Mouse (Mus musculus) limb, embryonic 11.5 days (tissue): Measurements from ENCODE around the gene Cradd. TPM values are rescaled to one million over a fixed set of nuclear protein-coding genes. Genes with fewer than 3 reads are reported as not detected.
A peak's percentile ranks its signal among the peaks of the same experiment; 100 is the strongest.

ENCODE experiments used
- ATAC-seq: fragments of 200-750 bp; cut with Nextera tagmentation; 2 replicates; pipeline ENCODE4 v1.8.0; 2017; ENCODE audit warnings: low read depth; ENCODE audit not compliant: insufficient number of reproducible peaks, low FRiP score, low TSS enrichment
- DNase-seq: peaks from one replicate; pipeline ENCODE4 v3.0.0-alpha.2; 2015; ENCODE audit warnings: low spot score
- H3K27ac ChIP-seq: fragments of 300-500 bp; sonication (generic); replicated peaks from 2 replicates; pipeline ENCODE4 v1.5.1; 2014; ENCODE audit warnings: low read depth, mild to moderate bottlenecking, low read length
- H3K27me3 ChIP-seq: fragments of 300-500 bp; sonication (generic); 2 replicates; pipeline ENCODE4 v1.6.1; 2014; ENCODE audit warnings: mild to moderate bottlenecking, low read length, mixed read lengths; ENCODE audit not compliant: control insufficient read depth, insufficient read depth
- H3K36me3 ChIP-seq: fragments of 300-500 bp; sonication (generic); 2 replicates; pipeline ENCODE4 v1.6.1; 2014; ENCODE audit warnings: mild to moderate bottlenecking, low read length, moderate library complexity, mixed read lengths; ENCODE audit not compliant: control insufficient read depth, insufficient read depth
- H3K4me1 ChIP-seq: fragments of 300-500 bp; sonication (generic); 2 replicates; pipeline ENCODE4 v1.6.1; 2014; ENCODE audit warnings: low read length, mixed read lengths; ENCODE audit not compliant: control insufficient read depth, insufficient read depth
- H3K4me2 ChIP-seq: fragments of 300-500 bp; sonication (generic); 2 replicates; pipeline ENCODE4 v1.6.1; 2014; ENCODE audit warnings: low read depth, mild to moderate bottlenecking, moderate library complexity; ENCODE audit not compliant: severe bottlenecking
- H3K4me3 ChIP-seq: fragments of 300-500 bp; sonication (generic); 2 replicates; pipeline ENCODE4 v1.5.1; 2014; ENCODE audit warnings: low read depth, low read length
- H3K9ac ChIP-seq: fragments of 300-500 bp; sonication (generic); 2 replicates; pipeline ENCODE4 v1.6.1; 2014; ENCODE audit warnings: mild to moderate bottlenecking, low read length
- H3K9me3 ChIP-seq: fragments of 300-500 bp; sonication (generic); 2 replicates; pipeline ENCODE4 v1.6.1; 2016; ENCODE audit warnings: low read length; ENCODE audit not compliant: control insufficient read depth
- WGBS: fragments of 180-500 bp; shearing (Covaris S2); extraction: QIAGEN DNeasy Blood & Tissue Kit; methylation state at CpG from one replicate; pipeline ENCODE4 v1.1.7; 2014; 5-methylcytosine and 5-hydroxymethylcytosine counted together
- polyA plus RNA-seq: library from polyadenylated mRNA; unstranded; fragments of >200 nt; fragmentation: Nextera tagmentation; extraction: Ambion mirVana; gene quantifications from 2 replicates; pipeline ENCODE4 v1.2.1, GENCODE M21; 2014

Cradd gene
- polyA plus RNA-seq, 1 experiment from 2014 or later, result 13.4 TPM

DNA sequence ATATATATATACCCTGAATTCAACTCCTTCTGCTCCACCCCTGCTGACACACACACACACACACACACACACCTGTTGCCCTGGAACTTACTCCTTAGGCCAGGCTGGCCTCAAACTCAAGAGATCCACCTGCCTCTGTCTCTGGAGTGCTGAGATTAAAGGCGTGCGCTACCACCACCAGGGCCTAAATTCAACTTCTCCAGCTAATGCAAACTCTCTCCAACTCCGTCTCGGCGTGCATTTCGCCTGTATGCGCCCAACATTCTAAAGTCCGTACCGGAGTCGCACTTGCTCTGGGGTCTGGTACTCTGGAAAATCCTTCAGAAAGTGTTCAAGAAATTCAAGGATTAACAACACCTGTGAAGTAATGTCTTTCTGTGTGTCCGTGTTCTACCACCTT, 8.6 kb downstream of the Cradd start:
- WGBS, result 89% methylated on average over 11 of the region's 11 CpGs
- peaks cover 8% of the 10 kb centered on the region; the same call in 1 of the 2 replicates for H3K4me1 ChIP-seq

GRCm38 (mm10) chr10:95314019-95314418, 9.9 kb downstream of the Cradd start:
- H3K36me3 ChIP-seq, result no peaks in the 10 kb centered on the region
- no peak overlapping the region for H3K9ac ChIP-seq
- H3K4me3 ChIP-seq, result no peak overlapping the region
- DNase-seq (peak; percentile 64), ATAC-seq (peak; percentile 55; the same call in 1 of the 2 replicates)
- H3K4me1 ChIP-seq, result peaks cover 8% of the 10 kb centered on the region; the same call in 1 of the 2 replicates
- H3K4me2 ChIP-seq, result no peak overlapping the region
- H3K27me3 ChIP-seq, result no peaks in the 10 kb centered on the region
- H3K9me3 ChIP-seq, result no peaks in the 10 kb centered on the region
- H3K27ac ChIP-seq, result no peak overlapping the region
- 5% methylated on average over 5 of the region's 5 CpGs for WGBS

More for the DNA sequence above, 8.6 kb downstream of the Cradd start:
- Histone ChIP-seq H3K36me3 (no peaks in the 10 kb centered on the region), H3K9ac (no peak overlapping the region), H3K9me3 (no peaks in the 10 kb centered on the region), H3K27me3 (no peaks in the 10 kb centered on the region), H3K4me2 (no peak overlapping the region), H3K27ac (no peak overlapping the region), H3K4me3 (no peak overlapping the region)
- ATAC-seq (no peak), DNase-seq (no peak)

DNA sequence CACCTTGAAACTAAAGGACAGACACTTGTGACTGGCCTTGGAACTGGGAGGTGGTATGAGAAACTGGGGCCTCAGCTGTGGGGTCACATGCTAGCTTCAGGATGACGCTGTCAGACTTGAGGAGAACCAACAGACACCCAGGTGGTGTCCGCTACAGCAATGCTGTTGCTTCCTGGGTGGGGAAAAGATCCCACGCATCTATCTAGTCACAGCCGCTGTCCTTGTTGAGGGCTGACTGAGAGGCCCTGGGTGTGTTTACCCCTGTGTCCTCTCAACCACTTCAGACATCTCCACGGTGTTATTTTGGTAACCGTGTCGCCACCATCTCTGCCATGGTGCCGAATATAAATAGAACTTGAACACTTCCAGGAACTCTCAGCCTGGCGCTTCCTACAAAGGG, 10.4 kb downstream of the Cradd start:
- 84% methylated on average over 9 of the region's 9 CpGs for WGBS
- H3K27me3 ChIP-seq, result no peaks in the 10 kb centered on the region
- no peak overlapping the region for H3K4me2 ChIP-seq
- no peak for ATAC-seq
- H3K36me3 ChIP-seq, result no peaks in the 10 kb centered on the region
- no peak overlapping the region for H3K9ac ChIP-seq
- no peak overlapping the region for H3K4me3 ChIP-seq
- no peak overlapping the region for H3K27ac ChIP-seq
- DNase-seq, result no peak
- peaks cover 8% of the 10 kb centered on the region; the same call in 1 of the 2 replicates for H3K4me1 ChIP-seq
- H3K9me3 ChIP-seq, result no peaks in the 10 kb centered on the region

DNA sequence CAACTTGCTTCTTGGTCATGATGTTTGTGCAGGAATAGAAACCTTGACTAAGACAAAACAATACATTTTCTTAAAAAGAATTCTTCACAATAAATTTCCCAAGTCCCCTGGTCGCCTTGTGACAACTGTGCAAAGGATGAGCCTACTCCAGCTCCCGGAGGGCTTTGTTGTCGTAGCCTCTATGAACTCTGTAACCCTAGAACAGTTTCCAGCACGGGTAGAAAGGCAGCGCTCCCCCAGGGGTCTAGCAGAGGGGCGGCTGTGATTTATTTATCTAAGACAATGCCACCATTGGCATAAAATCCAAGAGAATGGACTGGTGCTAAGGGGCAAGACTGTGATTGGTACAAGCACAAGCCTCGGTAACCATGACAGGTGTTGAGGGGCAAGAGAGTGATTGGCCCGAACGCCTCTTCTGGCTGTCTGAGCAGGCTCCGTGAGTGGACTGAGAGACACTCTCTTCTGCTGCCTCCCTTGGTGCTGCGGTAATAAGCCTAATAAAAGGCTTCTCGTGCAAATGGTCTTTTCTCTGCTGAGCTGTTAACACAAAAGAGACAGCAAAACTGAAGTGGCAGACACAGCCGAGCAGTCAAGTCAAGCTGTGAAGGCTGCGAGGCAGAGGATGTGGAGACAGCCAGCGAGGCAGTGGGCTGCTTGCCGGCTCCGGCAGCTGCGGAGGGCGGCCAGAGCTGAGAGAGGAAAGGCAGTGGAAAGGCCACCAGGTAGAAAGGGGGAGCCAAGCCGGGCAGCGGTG, 13.1 kb downstream of the Cradd start:
- DNase-seq (no peak), ATAC-seq (no peak)
- Histone ChIP-seq H3K9me3 (no peaks in the 10 kb centered on the region), H3K36me3 (no peaks in the 10 kb centered on the region), H3K4me2 (no peak overlapping the region), H3K27ac (no peak overlapping the region), H3K4me1 (peaks cover 8% of the 10 kb centered on the region; the same call in 1 of the 2 replicates), H3K4me3 (no peak overlapping the region), H3K27me3 (no peaks in the 10 kb centered on the region), H3K9ac (no peak overlapping the region)
- WGBS, result 25% methylated on average over 21 of the region's 21 CpGs

DNA sequence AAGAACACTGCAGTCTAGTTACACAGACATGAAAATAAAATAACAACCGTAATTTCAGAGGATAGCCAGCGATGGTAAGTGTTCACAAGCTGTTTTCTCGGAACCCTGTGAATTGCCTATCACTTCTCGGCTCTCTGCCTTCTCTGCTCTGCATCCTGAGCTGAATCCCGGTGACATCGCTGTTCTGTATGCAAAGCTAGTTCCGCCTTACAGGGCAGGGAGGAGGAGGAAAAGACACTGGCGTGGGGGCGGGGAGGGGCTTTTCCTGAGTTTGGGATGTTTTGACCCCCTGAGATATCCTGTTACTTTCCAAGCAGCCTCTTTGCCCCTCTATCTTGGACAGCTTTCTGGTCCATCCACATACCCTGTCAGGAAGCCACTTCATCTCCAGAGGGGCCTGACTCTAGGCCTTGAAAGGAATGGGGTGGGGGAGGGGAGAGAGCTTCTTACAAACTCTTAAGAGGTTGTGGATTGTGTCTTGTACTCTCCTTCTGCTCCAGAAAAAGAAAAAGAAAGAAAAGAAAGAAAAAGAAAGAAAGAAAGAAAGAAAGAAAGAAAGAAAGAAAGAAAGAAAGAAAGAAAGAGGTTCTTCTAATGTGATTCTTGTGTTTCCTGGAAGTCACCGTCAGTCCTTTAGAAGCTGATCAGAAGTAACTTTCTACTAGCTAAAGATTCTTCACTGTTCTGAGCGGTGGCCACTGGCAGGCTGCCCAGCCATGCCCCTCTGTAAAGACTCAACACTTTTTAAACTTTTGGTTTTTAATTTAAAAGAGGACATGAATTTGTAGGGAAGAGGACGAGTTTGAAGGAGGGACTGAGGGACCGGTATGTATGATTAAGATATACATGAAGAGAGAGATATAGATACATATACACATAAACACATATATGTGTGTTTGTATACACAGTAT, 14.3 kb downstream of the Cradd start:
- Histone ChIP-seq H3K4me3 (no peak overlapping the region), H3K9me3 (no peaks in the 10 kb centered on the region), H3K27ac (no peak overlapping the region), H3K36me3 (no peaks in the 10 kb centered on the region), H3K4me1 (peaks cover 8% of the 10 kb centered on the region; the same call in 1 of the 2 replicates), H3K9ac (no peak overlapping the region), H3K27me3 (no peaks in the 10 kb centered on the region), H3K4me2 (no peak overlapping the region)
- ATAC-seq (no peak), DNase-seq (no peak)
- 44% methylated on average over 13 of the region's 13 CpGs for WGBS

GRCm38 (mm10) chr10:95308991-95309390, 14.9 kb downstream of the Cradd start:
- DNase-seq (no peak), ATAC-seq (no peak)
- Histone ChIP-seq H3K4me2 (no peak overlapping the region), H3K4me3 (no peak overlapping the region), H3K4me1 (peaks cover 7% of the 10 kb centered on the region; the same call in 1 of the 2 replicates), H3K27me3 (no peaks in the 10 kb centered on the region), H3K9ac (no peak overlapping the region), H3K27ac (no peak overlapping the region), H3K36me3 (no peaks in the 10 kb centered on the region), H3K9me3 (no peaks in the 10 kb centered on the region)
- WGBS, result 76% methylated on average over 12 of the region's 12 CpGs

DNA sequence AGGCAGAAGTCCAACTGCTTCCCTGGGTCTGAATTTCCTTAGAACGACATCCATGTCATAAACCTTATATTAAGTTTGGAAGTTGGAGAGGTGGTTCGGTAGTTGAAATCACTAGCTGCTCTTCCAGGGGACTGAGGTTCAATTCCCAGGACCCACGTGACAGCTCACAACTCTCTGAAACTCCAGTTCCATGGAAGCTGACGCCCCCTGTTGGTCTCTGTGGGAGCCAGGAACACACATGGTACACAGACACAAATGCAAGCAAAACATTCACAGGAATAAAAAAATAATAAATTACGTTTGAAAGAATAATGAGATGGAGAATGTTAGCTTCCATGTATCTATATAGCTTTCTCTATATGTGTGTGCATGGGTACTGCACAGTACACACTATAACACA, 16.0 kb downstream of the Cradd start:
- H3K4me3 ChIP-seq, result no peak overlapping the region
- H3K27me3 ChIP-seq, result no peaks in the 10 kb centered on the region
- no peaks in the 10 kb centered on the region for H3K9me3 ChIP-seq
- WGBS, result 95% methylated on average over 5 of the region's 5 CpGs
- H3K9ac ChIP-seq, result no peak overlapping the region
- no peaks in the 10 kb centered on the region for H3K4me1 ChIP-seq
- no peak for ATAC-seq
- DNase-seq, result no peak
- H3K27ac ChIP-seq, result no peak overlapping the region
- no peaks in the 10 kb centered on the region for H3K36me3 ChIP-seq
- H3K4me2 ChIP-seq, result no peak overlapping the region

DNA sequence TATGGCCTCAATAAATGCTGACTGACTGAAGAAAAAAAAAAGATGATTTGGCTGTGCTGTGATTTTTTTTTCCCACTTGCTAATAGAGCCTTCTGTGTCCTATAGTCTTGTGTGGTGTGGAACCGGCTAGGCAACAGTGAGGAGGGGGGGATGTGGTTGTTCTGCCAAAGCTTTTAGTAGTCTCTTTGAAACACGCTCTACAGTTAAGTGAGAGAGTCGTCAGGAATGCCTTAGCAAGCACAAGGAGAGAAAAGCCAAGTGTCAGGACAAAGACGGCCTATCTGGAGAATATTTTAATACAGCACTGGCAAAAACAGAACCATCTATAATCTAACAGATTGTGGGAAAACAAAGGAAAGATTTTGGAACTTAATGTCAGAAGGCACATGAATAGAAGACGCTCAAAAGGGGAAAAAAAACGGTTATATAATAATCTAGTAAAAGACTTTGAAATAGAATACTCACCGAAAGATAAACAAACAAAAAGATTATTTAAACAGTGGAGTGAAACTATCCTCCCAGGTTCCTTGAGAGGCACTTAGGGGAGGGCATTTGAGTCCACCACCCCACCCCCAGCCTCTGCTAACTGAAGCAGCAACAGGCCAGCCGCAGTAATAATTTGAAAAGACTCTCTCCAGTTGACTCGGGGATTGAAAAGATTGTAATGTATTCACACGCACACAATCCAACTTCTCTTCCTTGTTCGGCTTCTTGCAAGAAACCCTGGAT, 16.9 kb downstream of the Cradd start:
- DNase-seq, result no peak
- Histone ChIP-seq H3K9me3 (no peaks in the 10 kb centered on the region), H3K4me3 (no peak overlapping the region), H3K4me1 (no peaks in the 10 kb centered on the region), H3K27ac (no peak overlapping the region), H3K4me2 (no peak overlapping the region), H3K9ac (no peak overlapping the region), H3K27me3 (no peaks in the 10 kb centered on the region), H3K36me3 (no peaks in the 10 kb centered on the region)
- WGBS, result 61% methylated on average over 11 of the region's 11 CpGs
- no peak for ATAC-seq
